Mouse (Mus musculus): Measurements from ENCODE around the gene Lamtor3. TPM values are rescaled to one million over a fixed set of nuclear protein-coding genes. Genes with fewer than 3 reads are reported as not detected.
"Not testable (repeated sequence)": the region's sequence is repeated elsewhere in the genome, so short reads cannot be mapped to it uniquely, and the experiment has no call there.

Gene Lamtor3
- polyA plus RNA-seq, 1 experiment from 2014 or later: 114 TPM

DNA sequence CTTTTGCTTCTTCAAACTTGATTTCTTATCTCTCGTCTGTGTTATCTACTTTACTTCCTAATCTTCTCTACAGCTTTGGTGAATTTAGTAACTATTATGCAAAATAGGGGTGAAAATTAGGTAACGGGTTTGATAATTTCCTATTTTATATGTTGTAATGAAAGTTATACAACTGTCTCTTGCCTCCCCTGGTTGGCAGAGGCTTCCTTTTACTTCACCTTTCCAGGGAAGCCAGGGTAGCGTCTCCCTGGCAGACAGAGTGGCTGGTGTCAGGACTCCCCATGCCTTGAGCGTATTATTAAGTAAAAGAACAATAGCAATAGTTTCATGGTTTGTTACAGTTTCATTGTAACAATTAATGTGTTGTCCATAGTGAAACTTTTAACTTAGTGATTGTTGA, 24.5 kb upstream of the Lamtor3 start:
- H3K4me1 ChIP-seq (ENCODE audit: control insufficient read depth, insufficient read depth, low read length): no peaks in the 10 kb centered on the region
- no peak for DNase-seq (ENCODE audit: low spot score)
- H3K36me3 ChIP-seq (replicated peaks; ENCODE audit: control insufficient read depth, insufficient read depth, low read depth, low read length): no peaks in the 10 kb centered on the region; the same call in 1 of the 2 replicates
- H3K27ac ChIP-seq (replicated peaks; ENCODE audit: low read depth, low read length): no peak overlapping the region
- 90% methylated on average over 4 of the region's 4 CpGs for WGBS
- H3K4me2 ChIP-seq (ENCODE audit: low read depth, low read length): no peak overlapping the region
- ATAC-seq (replicated peaks; ENCODE audit: insufficient number of reproducible peaks, low FRiP score, low TSS enrichment, low read depth): no peak
- no peaks in the 10 kb centered on the region for H3K27me3 ChIP-seq (ENCODE audit: control insufficient read depth, insufficient read depth, low read length)
- no peak overlapping the region for H3K4me3 ChIP-seq (ENCODE audit: low read depth, low read length)
- H3K9ac ChIP-seq (replicated peaks; ENCODE audit: low read length): no peak overlapping the region
- no peaks in the 10 kb centered on the region for H3K9me3 ChIP-seq (replicated peaks; ENCODE audit: control insufficient read depth, low read length)

GRCm38 (mm10) chr3:137895196-137895595, 23.1 kb upstream of the Lamtor3 start:
- ATAC-seq (replicated peaks; ENCODE audit: insufficient number of reproducible peaks, low FRiP score, low TSS enrichment, low read depth) (no peak), DNase-seq (ENCODE audit: low spot score) (peak; percentile 10)
- H3K36me3 ChIP-seq (replicated peaks; ENCODE audit: control insufficient read depth, insufficient read depth, low read depth, low read length): no peaks in the 10 kb centered on the region
- WGBS: 90% methylated on average over 3 of the region's 3 CpGs
- no peak overlapping the region for H3K27ac ChIP-seq (replicated peaks; ENCODE audit: low read depth, low read length)
- no peak overlapping the region for H3K4me3 ChIP-seq (ENCODE audit: low read depth, low read length)
- no peaks in the 10 kb centered on the region for H3K27me3 ChIP-seq (ENCODE audit: control insufficient read depth, insufficient read depth, low read length)
- H3K4me2 ChIP-seq (ENCODE audit: low read depth, low read length): no peak overlapping the region
- H3K9me3 ChIP-seq (replicated peaks; ENCODE audit: control insufficient read depth, low read length): no peaks in the 10 kb centered on the region
- no peak overlapping the region for H3K9ac ChIP-seq (replicated peaks; ENCODE audit: low read length)
- H3K4me1 ChIP-seq (ENCODE audit: control insufficient read depth, insufficient read depth, low read length): no peaks in the 10 kb centered on the region

DNA sequence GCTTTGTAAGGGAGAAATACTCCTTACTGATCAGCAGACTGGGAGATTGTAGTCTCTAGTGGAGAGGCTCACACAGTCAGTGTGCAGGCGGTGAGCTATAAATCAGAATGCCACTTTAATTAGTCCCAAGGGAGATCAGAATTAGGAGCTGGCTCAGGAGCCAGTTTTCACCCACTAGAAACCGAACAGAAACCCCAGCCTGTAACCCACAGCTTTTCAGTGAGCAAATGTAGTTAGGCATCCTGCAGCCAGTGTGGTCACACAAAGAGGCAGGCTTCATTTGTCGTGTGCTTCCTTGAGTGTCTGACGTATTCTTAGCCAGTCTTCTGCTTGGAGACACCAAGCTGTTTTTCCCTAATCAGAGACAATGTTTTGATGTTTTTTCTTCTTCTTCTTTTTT, 21.9 kb upstream of the Lamtor3 start:
- no peak overlapping the region for H3K9ac ChIP-seq (replicated peaks; ENCODE audit: low read length)
- H3K36me3 ChIP-seq (replicated peaks; ENCODE audit: control insufficient read depth, insufficient read depth, low read depth, low read length): no peaks in the 10 kb centered on the region
- no peaks in the 10 kb centered on the region for H3K9me3 ChIP-seq (replicated peaks; ENCODE audit: control insufficient read depth, low read length)
- H3K4me1 ChIP-seq (ENCODE audit: control insufficient read depth, insufficient read depth, low read length): no peaks in the 10 kb centered on the region
- no peaks in the 10 kb centered on the region for H3K27me3 ChIP-seq (ENCODE audit: control insufficient read depth, insufficient read depth, low read length)
- no peak overlapping the region for H3K4me2 ChIP-seq (ENCODE audit: low read depth, low read length)
- H3K27ac ChIP-seq (replicated peaks; ENCODE audit: low read depth, low read length): no peak overlapping the region
- 81% methylated on average over 4 of the region's 4 CpGs for WGBS
- ATAC-seq (replicated peaks; ENCODE audit: insufficient number of reproducible peaks, low FRiP score, low TSS enrichment, low read depth) (no peak), DNase-seq (ENCODE audit: low spot score) (no peak)
- no peak overlapping the region for H3K4me3 ChIP-seq (ENCODE audit: low read depth, low read length)

GRCm38 (mm10) chr3:137896867-137897266, 21.4 kb upstream of the Lamtor3 start:
- 94% methylated on average over 3 of the region's 3 CpGs for WGBS
- DNase-seq (ENCODE audit: low spot score): no peak
- H3K9me3 ChIP-seq (replicated peaks; ENCODE audit: control insufficient read depth, low read length): no peaks in the 10 kb centered on the region

DNA sequence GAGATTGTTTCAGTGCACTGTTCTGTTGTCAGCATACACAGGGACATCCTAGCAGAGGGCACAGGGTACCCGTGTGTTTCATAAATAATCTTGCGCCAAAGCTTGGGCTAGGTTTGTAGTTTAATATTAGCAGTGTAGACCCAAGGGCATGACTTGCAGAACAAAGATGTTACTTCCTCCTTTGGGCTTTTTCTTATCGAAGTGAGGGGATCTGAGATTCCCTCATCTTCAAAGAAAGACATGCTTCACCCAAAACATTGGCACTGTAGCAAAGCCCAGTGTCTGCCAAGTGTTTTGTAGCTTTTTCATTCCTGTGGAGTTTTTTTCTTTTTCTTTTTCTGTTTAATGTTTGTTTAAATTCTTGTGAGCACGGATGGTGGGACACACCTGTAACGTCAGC, 20.6 kb upstream of the Lamtor3 start:
- H3K27me3 ChIP-seq (ENCODE audit: control insufficient read depth, insufficient read depth, low read length): no peaks in the 10 kb centered on the region
- WGBS: 92% methylated on average over 5 of the region's 5 CpGs
- no peak overlapping the region for H3K4me3 ChIP-seq (ENCODE audit: low read depth, low read length)
- ATAC-seq (replicated peaks; ENCODE audit: insufficient number of reproducible peaks, low FRiP score, low TSS enrichment, low read depth): no peak
- H3K9me3 ChIP-seq (replicated peaks; ENCODE audit: control insufficient read depth, low read length): no peaks in the 10 kb centered on the region
- no peak overlapping the region for H3K9ac ChIP-seq (replicated peaks; ENCODE audit: low read length)
- no peak for DNase-seq (ENCODE audit: low spot score)
- no peak overlapping the region for H3K27ac ChIP-seq (replicated peaks; ENCODE audit: low read depth, low read length)
- no peak overlapping the region for H3K4me2 ChIP-seq (ENCODE audit: low read depth, low read length)
- H3K4me1 ChIP-seq (ENCODE audit: control insufficient read depth, insufficient read depth, low read length): no peaks in the 10 kb centered on the region
- H3K36me3 ChIP-seq (replicated peaks; ENCODE audit: control insufficient read depth, insufficient read depth, low read depth, low read length): no peaks in the 10 kb centered on the region

More at GRCm38 (mm10) chr3:137896867-137897266, 21.4 kb upstream of the Lamtor3 start:
- H3K4me3 ChIP-seq (ENCODE audit: low read depth, low read length): no peak overlapping the region
- H3K36me3 ChIP-seq (replicated peaks; ENCODE audit: control insufficient read depth, insufficient read depth, low read depth, low read length): no peaks in the 10 kb centered on the region
- H3K27ac ChIP-seq (replicated peaks; ENCODE audit: low read depth, low read length): no peak overlapping the region
- H3K4me2 ChIP-seq (ENCODE audit: low read depth, low read length): no peak overlapping the region
- no peaks in the 10 kb centered on the region for H3K27me3 ChIP-seq (ENCODE audit: control insufficient read depth, insufficient read depth, low read length)
- ATAC-seq (replicated peaks; ENCODE audit: insufficient number of reproducible peaks, low FRiP score, low TSS enrichment, low read depth): no peak
- no peaks in the 10 kb centered on the region for H3K4me1 ChIP-seq (ENCODE audit: control insufficient read depth, insufficient read depth, low read length)
- no peak overlapping the region for H3K9ac ChIP-seq (replicated peaks; ENCODE audit: low read length)

GRCm38 (mm10) chr3:137900149-137900548, 18.2 kb upstream of the Lamtor3 start:
- Histone ChIP-seq H3K4me1 (ENCODE audit: control insufficient read depth, insufficient read depth, low read length) (no peaks in the 10 kb centered on the region), H3K4me3 (ENCODE audit: low read depth, low read length) (no peak overlapping the region), H3K4me2 (ENCODE audit: low read depth, low read length) (no peak overlapping the region), H3K9ac (replicated peaks; ENCODE audit: low read length) (no peak overlapping the region), H3K9me3 (replicated peaks; ENCODE audit: control insufficient read depth, low read length) (no peaks in the 10 kb centered on the region), H3K27ac (replicated peaks; ENCODE audit: low read depth, low read length) (no peak overlapping the region), H3K36me3 (replicated peaks; ENCODE audit: control insufficient read depth, insufficient read depth, low read depth, low read length) (no peaks in the 10 kb centered on the region), H3K27me3 (ENCODE audit: control insufficient read depth, insufficient read depth, low read length) (no peaks in the 10 kb centered on the region)
- 91% methylated on average over 10 of the region's 10 CpGs for WGBS
- DNase-seq (ENCODE audit: low spot score) (no peak), ATAC-seq (replicated peaks; ENCODE audit: insufficient number of reproducible peaks, low FRiP score, low TSS enrichment, low read depth) (no peak)

DNA sequence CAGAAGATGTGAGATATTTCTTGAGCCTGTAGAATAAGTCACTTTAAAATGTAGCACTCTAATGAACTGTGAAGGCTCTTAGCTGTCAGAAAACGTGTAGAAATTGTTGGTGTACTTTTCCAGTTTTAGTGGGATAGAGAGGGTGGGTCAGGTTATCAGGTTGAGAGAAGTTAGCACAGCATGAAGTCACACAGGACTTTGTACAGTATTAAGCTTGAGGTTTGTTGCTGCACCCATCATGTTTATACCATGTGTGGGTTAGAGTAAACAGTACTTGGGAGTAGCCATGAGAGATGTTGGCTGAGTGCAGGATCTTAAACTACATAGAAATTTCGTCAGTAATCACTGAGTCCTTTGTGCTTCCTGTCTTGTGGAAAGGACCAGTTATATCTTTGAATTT, 5.2 kb upstream of the Lamtor3 start:
- Histone ChIP-seq H3K9me3 (replicated peaks; ENCODE audit: control insufficient read depth, low read length) (no peaks in the 10 kb centered on the region), H3K27ac (replicated peaks; ENCODE audit: low read depth, low read length) (no peak overlapping the region), H3K36me3 (replicated peaks; ENCODE audit: control insufficient read depth, insufficient read depth, low read depth, low read length) (no peaks in the 10 kb centered on the region; the same call in 1 of the 2 replicates), H3K9ac (replicated peaks; ENCODE audit: low read length) (no peak overlapping the region), H3K4me3 (ENCODE audit: low read depth, low read length) (no peak overlapping the region), H3K4me2 (ENCODE audit: low read depth, low read length) (no peak overlapping the region), H3K27me3 (ENCODE audit: control insufficient read depth, insufficient read depth, low read length) (no peaks in the 10 kb centered on the region), H3K4me1 (ENCODE audit: control insufficient read depth, insufficient read depth, low read length) (no peaks in the 10 kb centered on the region)
- no peak for ATAC-seq (replicated peaks; ENCODE audit: insufficient number of reproducible peaks, low FRiP score, low TSS enrichment, low read depth)
- DNase-seq (ENCODE audit: low spot score): no peak
- 74% methylated on average over 2 of the region's 2 CpGs for WGBS

- not testable (repeated sequence) for H3K4me3 ChIP-seq (ENCODE audit: low read depth, low read length); H3K9ac ChIP-seq (replicated peaks; ENCODE audit: low read length); H3K36me3 ChIP-seq (replicated peaks; ENCODE audit: control insufficient read depth, insufficient read depth, low read depth, low read length); H3K9me3 ChIP-seq (replicated peaks; ENCODE audit: control insufficient read depth, low read length); H3K4me1 ChIP-seq (ENCODE audit: control insufficient read depth, insufficient read depth, low read length); H3K4me2 ChIP-seq (ENCODE audit: low read depth, low read length); DNase-seq (ENCODE audit: low spot score); H3K27ac ChIP-seq (replicated peaks; ENCODE audit: low read depth, low read length); H3K27me3 ChIP-seq (ENCODE audit: control insufficient read depth, insufficient read depth, low read length); ATAC-seq (replicated peaks; ENCODE audit: insufficient number of reproducible peaks, low FRiP score, low TSS enrichment, low read depth)
- WGBS: no CpG with 5 or more reads among the region's 1 CpGs
Observed at GRCm38 (mm10) chr3:137914567-137914966, 3.7 kb upstream of the Lamtor3 start.
